Mouse (Mus musculus) cerebellum, adult 2 months (tissue): Measurements from ENCODE around the gene 0610010K14Rik.

ENCODE experiments used
- CTCF ChIP-seq: fragments of 200-500 bp; IDR thresholded peaks from 2 replicates; pipeline ENCODE4 v1.5.1; 2011; ENCODE audit warnings: low read depth, mild to moderate bottlenecking, control low read depth, low read length, moderate library complexity, borderline replicate concordance; ENCODE audit not compliant: insufficient read depth
- POLR2A ChIP-seq: fragments of 200-500 bp; IDR thresholded peaks from 2 replicates; pipeline ENCODE4 v1.6.1; 2011; ENCODE audit warnings: low read length, control low read depth, borderline replicate concordance; ENCODE audit not compliant: insufficient read depth

- TF ChIP-seq CTCF (no peak), POLR2A (peak; percentile 100)
These were observed 16.7 kb downstream of the 0610010K14Rik start, which contains the start of gene Slc16a13 for GRCm38 (mm10) chr11:70220731-70221602.
